Mouse (Mus musculus) fat pad, adult 2 months (tissue): ENCODE data around the gene Rab3gap2.

Experiments
- DNase-seq: peaks from one replicate; pipeline ENCODE4 v3.0.0-alpha.2; 2011; ENCODE audit warnings: low read depth, low spot score; ENCODE audit errors: extremely low read depth

Rab3gap2 gene

GRCm38 (mm10) chr1:185328721-185329610 lies 125.0 kb downstream of the Rab3gap2 start, which contains the start of gene Iars2:
Gene Iars2 (minus strand): TSS chr1:185329396.
- no peak for DNase-seq

DNA sequence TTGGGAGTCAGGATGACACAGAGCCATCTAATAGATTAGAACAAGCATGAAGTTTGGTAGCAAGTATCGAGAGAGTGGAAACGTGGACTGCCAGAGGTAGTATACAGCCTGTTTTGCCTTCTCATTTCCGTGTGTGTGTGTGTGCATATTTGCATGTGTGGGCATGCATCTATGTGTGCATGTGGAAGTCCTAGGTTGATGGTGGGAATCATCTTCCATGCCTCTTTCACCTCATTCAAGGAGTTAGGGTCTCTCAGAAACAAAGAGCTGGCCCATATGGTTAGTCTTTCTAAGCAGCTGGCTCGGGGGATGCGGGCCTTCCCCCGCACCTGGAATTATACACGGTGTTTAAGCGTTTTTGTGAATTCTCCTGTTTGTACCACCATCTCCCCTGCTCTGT lies 125.9 kb downstream of the Rab3gap2 start:
- DNase-seq: no peak

DNA sequence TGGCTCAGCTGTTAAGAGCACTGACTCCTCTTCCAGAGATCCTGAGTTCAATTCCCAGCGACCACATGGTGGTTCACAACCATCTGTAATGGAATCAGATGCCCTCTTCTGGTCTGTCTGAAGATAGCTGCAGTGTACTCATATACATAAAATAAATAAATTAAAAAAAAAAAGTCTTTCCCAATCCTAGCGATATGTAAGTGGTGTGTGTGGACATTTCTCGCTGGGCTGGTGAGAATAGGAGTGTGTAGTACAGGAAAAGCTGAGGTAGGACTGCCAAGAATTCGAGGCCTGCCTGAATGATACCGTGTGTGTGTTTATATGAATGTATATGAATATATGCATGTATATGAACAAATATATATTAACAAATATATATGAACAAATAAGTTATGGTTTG lies 127.4 kb downstream of the Rab3gap2 start:
- DNase-seq: no peak

GRCm38 (mm10) chr1:185331983-185332430 lies 128.1 kb downstream of the Rab3gap2 start, which contains the start of gene Bpnt1:
Gene Bpnt1 (plus strand): TSS chr1:185332149.
- DNase-seq: no peak

GRCm38 (mm10) chr1:185333651-185334050 lies 129.7 kb downstream of the Rab3gap2 start:
- DNase-seq: no peak

DNA sequence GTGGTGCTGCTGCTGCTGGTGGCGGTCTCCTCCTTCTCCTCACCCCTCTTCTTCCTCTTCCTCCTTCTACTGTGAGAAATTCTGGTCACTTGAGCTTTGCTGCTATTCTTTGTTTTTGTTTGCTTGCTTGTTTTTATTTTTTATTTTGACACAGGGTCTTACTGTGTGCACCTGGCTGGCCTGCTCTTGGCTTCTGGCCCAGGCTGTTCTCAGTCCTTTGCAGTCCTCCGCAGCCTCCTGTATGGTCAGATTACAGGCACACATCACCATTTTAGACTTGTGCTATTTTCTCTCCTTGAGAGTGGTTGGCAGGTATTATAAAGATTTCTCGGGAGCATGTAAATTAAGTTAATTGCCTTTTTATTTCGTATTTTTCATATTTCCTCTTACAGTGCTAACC lies 130.2 kb downstream of the Rab3gap2 start:
- no peak for DNase-seq

DNA sequence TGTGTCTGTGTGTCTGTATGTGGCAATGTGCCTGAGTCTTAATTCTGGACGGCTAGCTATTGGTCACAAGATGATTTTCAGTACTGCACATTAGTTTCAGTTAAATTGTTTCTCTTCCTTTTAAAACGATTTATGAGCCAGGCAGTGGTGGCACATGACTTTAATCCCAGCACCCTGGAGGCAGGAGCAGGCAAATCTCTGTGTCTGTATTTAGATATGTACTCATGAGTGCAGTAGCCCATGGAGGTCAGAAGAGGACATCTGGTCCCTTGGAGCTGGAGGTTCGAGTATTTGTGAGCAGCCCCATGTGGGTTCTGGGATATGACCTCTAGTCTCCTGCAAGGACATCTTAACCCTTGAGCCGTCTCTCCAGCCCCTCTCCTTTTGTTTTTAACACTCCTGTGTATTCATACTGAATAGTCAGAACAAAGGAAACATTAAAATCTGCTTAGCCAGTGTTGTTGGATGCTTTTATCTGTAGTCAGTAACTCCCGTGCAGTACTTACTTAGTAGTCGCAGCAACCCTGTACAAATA lies 131.4 kb downstream of the Rab3gap2 start:
- DNase-seq: no peak
